Mouse (Mus musculus): ENCODE measurements around the gene Vrk2. TPM values are rescaled to one million over a fixed set of nuclear protein-coding genes. Genes with fewer than 3 reads are reported as not detected.

Vrk2 gene
- polyA plus RNA-seq, 2 experiments = 10.5 to 23.0 TPM

DNA sequence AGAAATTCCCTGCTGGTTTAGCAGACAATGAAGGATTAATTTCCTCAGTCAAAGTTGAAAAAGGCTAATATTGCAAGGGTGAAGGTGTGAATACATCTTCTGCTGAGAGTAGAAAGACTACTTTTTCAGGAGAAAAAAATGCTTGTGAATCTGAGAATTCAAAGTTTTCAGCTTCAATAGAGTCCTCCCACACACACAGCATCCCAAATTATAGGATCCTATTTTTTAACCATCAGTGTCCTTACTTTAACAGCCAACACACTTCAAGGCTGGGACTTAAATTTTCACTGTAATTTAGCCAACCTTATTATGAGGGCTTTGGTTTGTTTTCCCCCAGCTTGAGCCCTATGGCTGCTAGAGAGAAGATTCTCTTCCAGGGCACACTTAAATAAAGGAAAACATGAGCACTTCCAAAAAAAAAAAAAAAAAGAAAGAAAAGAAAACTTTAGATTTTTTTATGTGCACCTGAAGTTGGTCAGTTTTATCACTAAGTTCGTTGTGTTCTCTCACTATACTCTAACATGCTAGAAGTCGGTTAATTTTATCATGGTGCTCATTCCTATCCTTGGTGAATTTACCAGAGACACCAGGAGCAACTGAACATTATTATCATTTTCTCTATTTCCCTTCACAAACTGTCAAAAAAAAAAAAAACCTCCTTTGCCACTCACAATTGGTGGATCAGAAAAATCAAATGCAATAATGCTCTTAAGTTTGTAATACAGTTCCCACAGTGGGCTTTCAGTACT lies 24.9 kb upstream of the Vrk2 start:
- Histone ChIP-seq H3K9me3 (ENCODE audit: control insufficient read depth, low read length) (no peaks in the 10 kb centered on the region), H3K27ac (no peak overlapping the region), H3K9ac (replicated peaks) (no peak overlapping the region), H3K27me3 (ENCODE audit: control insufficient read depth, insufficient read depth, low read length) (no peaks in the 10 kb centered on the region), H3K4me3 (ENCODE audit: insufficient read depth in 1 of 2, low read depth in 2 of 2, low read length in 2 of 2) (no peak overlapping the region), H3K4me2 (ENCODE audit: low read depth) (no peak overlapping the region), H3K36me3 (replicated peaks; ENCODE audit: control insufficient read depth, insufficient read depth, low read depth) (no peaks in the 10 kb centered on the region), H3K4me1 (replicated peaks; ENCODE audit: control insufficient read depth in 2 of 2, insufficient read depth in 2 of 2, low read length in 1 of 2) (no peaks in the 10 kb centered on the region)
- no peak for ATAC-seq (ENCODE audit: insufficient read depth)
- TF ChIP-seq CTCF (IDR thresholded peaks at IDR 0.05; ENCODE audit: low read depth) = no peak
- 40% methylated on average over 2 of the region's 2 CpGs for WGBS (ENCODE audit: insufficient replicate concordance)
- DNase-seq (ENCODE audit: low read depth in 3 of 3, low spot score in 3 of 3) = no peak

- no peak for TF ChIP-seq EP300 (IDR thresholded peaks at IDR 0.05; ENCODE audit: low read depth)
- TF ChIP-seq CTCF (IDR thresholded peaks at IDR 0.05; ENCODE audit: low read depth) = no peak
- no peak for ATAC-seq (ENCODE audit: insufficient read depth)
- no peak for DNase-seq (ENCODE audit: low read depth in 3 of 3, low spot score in 3 of 3)
- H3K9me3 ChIP-seq (ENCODE audit: control insufficient read depth, low read length) = no peaks in the 10 kb centered on the region
- H3K27me3 ChIP-seq (ENCODE audit: control insufficient read depth, insufficient read depth, low read length) = no peaks in the 10 kb centered on the region
- H3K4me2 ChIP-seq (ENCODE audit: low read depth) = no peak overlapping the region
- WGBS (ENCODE audit: insufficient replicate concordance) = 71% methylated on average over 10 of the region's 10 CpGs
- no peak overlapping the region for H3K27ac ChIP-seq
- H3K4me1 ChIP-seq (replicated peaks; ENCODE audit: control insufficient read depth in 2 of 2, insufficient read depth in 2 of 2, low read length in 1 of 2) = no peaks in the 10 kb centered on the region
- no peak overlapping the region for H3K4me3 ChIP-seq (ENCODE audit: insufficient read depth in 1 of 2, low read depth in 2 of 2, low read length in 2 of 2)
- H3K9ac ChIP-seq (replicated peaks) = no peak overlapping the region
- H3K36me3 ChIP-seq (replicated peaks; ENCODE audit: control insufficient read depth, insufficient read depth, low read depth) = no peaks in the 10 kb centered on the region
These were observed 15.0 kb upstream of the Vrk2 start for GRCm38 (mm10) chr11:26608795-26609194.

- Histone ChIP-seq H3K4me3 (ENCODE audit: insufficient read depth in 1 of 2, low read depth in 2 of 2, low read length in 2 of 2) (no peak overlapping the region), H3K9me3 (ENCODE audit: control insufficient read depth, low read length) (no peaks in the 10 kb centered on the region), H3K9ac (replicated peaks) (no peak overlapping the region), H3K4me2 (ENCODE audit: low read depth) (no peak overlapping the region), H3K4me1 (replicated peaks; ENCODE audit: control insufficient read depth in 2 of 2, insufficient read depth in 2 of 2, low read length in 1 of 2) (peaks cover 10 to 12% of the 10 kb centered on the region in 2 experiments), H3K27ac (no peak overlapping the region), H3K36me3 (replicated peaks; ENCODE audit: control insufficient read depth, insufficient read depth, low read depth) (no peaks in the 10 kb centered on the region), H3K27me3 (ENCODE audit: control insufficient read depth, insufficient read depth, low read length) (no peaks in the 10 kb centered on the region)
- no peak for DNase-seq (ENCODE audit: low read depth in 3 of 3, low spot score in 3 of 3)
- 93% methylated on average over 1 of the region's 1 CpGs for WGBS (ENCODE audit: insufficient replicate concordance)
- TF ChIP-seq CTCF (IDR thresholded peaks at IDR 0.05; ENCODE audit: low read depth) (no peak), EP300 (IDR thresholded peaks at IDR 0.05; ENCODE audit: low read depth) (no peak)
- ATAC-seq (ENCODE audit: insufficient read depth) = peak; percentile 27; the same call in 1 of the 2 replicates
These were observed 10.4 kb upstream of the Vrk2 start for GRCm38 (mm10) chr11:26604061-26604655.

GRCm38 (mm10) chr11:26601571-26602175 lies 7.9 kb upstream of the Vrk2 start:
- Histone ChIP-seq H3K27ac (no peak overlapping the region), H3K4me2 (ENCODE audit: low read depth) (no peak overlapping the region), H3K9me3 (ENCODE audit: control insufficient read depth, low read length) (no peaks in the 10 kb centered on the region), H3K36me3 (replicated peaks; ENCODE audit: control insufficient read depth, insufficient read depth, low read depth) (no peaks in the 10 kb centered on the region), H3K4me3 (ENCODE audit: insufficient read depth in 1 of 2, low read depth in 2 of 2, low read length in 2 of 2) (no peak overlapping the region), H3K9ac (replicated peaks) (no peak overlapping the region), H3K27me3 (ENCODE audit: control insufficient read depth, insufficient read depth, low read length) (no peaks in the 10 kb centered on the region), H3K4me1 (replicated peaks; ENCODE audit: control insufficient read depth in 2 of 2, insufficient read depth in 2 of 2, low read length in 1 of 2) (peaks cover 32 to 33% of the 10 kb centered on the region in 2 experiments)
- no peak for DNase-seq (ENCODE audit: low read depth in 3 of 3, low spot score in 3 of 3)
- no peak for ATAC-seq (ENCODE audit: insufficient read depth)
- 65% methylated on average over 2 of the region's 2 CpGs for WGBS (ENCODE audit: insufficient replicate concordance)
- no peak for TF ChIP-seq CTCF (IDR thresholded peaks at IDR 0.05; ENCODE audit: low read depth)

GRCm38 (mm10) chr11:26600692-26601091 lies 6.9 kb upstream of the Vrk2 start:
- Histone ChIP-seq H3K4me2 (ENCODE audit: low read depth) (no peak overlapping the region), H3K27ac (no peak overlapping the region), H3K4me1 (replicated peaks; ENCODE audit: control insufficient read depth in 2 of 2, insufficient read depth in 2 of 2, low read length in 1 of 2) (peaks cover 34 to 39% of the 10 kb centered on the region in 2 experiments), H3K9ac (replicated peaks) (no peak overlapping the region), H3K9me3 (ENCODE audit: control insufficient read depth, low read length) (no peaks in the 10 kb centered on the region), H3K27me3 (ENCODE audit: control insufficient read depth, insufficient read depth, low read length) (no peaks in the 10 kb centered on the region), H3K36me3 (replicated peaks; ENCODE audit: control insufficient read depth, insufficient read depth, low read depth) (no peaks in the 10 kb centered on the region), H3K4me3 (ENCODE audit: insufficient read depth in 1 of 2, low read depth in 2 of 2, low read length in 2 of 2) (no peak overlapping the region)
- DNase-seq (ENCODE audit: low read depth in 3 of 3, low spot score in 3 of 3) (no peak), ATAC-seq (ENCODE audit: insufficient read depth) (no peak)
- no peak for TF ChIP-seq EP300 (IDR thresholded peaks at IDR 0.05; ENCODE audit: low read depth)
- no peak for TF ChIP-seq CTCF (IDR thresholded peaks at IDR 0.05; ENCODE audit: low read depth)
- WGBS (ENCODE audit: insufficient replicate concordance) = 46% methylated on average over 4 of the region's 4 CpGs

Data from liver, embryonic 14.5 days (tissue).